Mouse (Mus musculus) embryonic stem cell, embryonic (primary cell): ENCODE data around the gene Pias3.

Experiments
- CTCF ChIA-PET, 4 experiments: fragments of 300-600 bp in 2 of 4; fragments of 350-600 bp in 2 of 4; sonication (Branson Sonifier 250); formaldehyde crosslinking; loops; one replicate each; lab custom pipeline; 2022; ENCODE audit warnings: inconsistent platforms in 2 of 4; lab: Charles Lee
- POLR2A ChIA-PET, 4 experiments: fragments of 300-600 bp in 2 of 4; fragments of 350-600 bp in 2 of 4; sonication (Branson Sonifier 250); formaldehyde crosslinking; loops; one replicate each; lab custom pipeline; 2022; ENCODE audit warnings: antibody characterized with exemption in 4 of 4, inconsistent platforms in 1 of 4; lab: Charles Lee

Pias3 gene

DNA sequence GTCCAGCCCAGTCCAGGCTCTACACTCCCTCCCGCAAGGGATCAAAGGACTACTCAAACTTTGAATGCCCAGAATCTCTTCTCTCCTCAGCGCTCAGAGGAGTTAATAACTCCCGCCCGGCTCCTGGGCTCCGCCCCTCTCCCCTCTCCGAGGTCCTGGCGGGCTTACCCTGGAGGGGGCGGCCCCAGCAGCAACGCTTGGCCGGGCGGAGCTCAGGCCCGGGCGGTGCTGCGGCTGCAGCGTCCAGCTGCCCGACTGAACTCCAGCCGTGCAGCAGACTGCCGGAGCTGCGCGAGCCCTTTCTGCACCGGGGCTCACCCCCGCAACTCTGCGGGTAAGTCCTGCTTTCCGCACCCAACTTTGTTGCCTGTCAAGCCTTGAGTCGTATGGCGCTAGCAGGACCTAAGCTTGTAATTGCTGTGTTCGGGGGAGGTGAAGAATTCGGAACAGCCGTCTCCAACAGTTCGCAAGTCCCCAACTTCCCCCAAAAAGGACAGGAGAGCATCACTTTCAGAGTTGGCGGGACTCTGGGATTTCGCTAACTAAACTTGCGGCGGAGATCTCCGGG, at the start of gene Pias3:
Gene Pias3, plus strand, starts transcription at position 187 of the 568 bp plus-strand sequence.
- CTCF ChIA-PET = interaction anchor here in 3 of 4 experiments (0.6 to 2.7 kb wide), 29 partner anchors 8 to 119 kb away, joined by 3 to 18 read pairs (median 6); partner anchors contain the start of genes Nudt17 (in 3 of the 3), Polr3gl (in 2 of the 3), Ankrd35 (in 1 of the 3) and Gm16253 (in 1 of the 3)
- POLR2A ChIA-PET = interaction anchor here (0.6 to 13.9 kb wide), 67 partner anchors 9 to 745 kb away, joined by 3 to 317 read pairs (median 6); partner anchors contain the start of genes Ankrd35 (in 4 of the 4), Gm16253 (in 3 of the 4), Rbm8a (in 3 of the 4) and Txnip (in 3 of the 4)

DNA sequence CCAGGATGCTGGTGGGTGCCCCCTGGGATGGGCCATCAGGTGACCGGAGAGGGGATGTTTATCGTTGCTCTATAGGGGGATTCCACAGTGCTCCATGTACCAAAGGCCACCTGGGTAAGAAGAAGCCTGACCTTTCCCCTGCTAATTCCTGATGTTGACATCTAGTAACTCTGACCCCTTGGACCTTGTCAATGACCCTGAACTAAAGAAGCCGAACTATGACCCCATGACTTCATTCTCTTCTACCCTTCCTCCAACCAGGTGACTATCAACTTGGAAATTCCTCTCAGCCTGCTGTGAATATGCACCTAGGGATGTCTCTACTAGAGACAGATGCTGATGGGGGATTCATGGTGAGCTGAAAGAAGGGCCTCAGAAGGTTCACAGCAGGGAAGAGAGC, 48.8 kb upstream of the Pias3 start:
- ChIA-PET POLR2A (interaction anchor here in 2 of 4 experiments (1.0 to 2.9 kb wide), 9 partner anchors 8 to 146 kb away, joined by 3 to 16 read pairs (median 3); partner anchors contain the start of genes Gm42957 (in 1 of the 2) and Pex11b (in 1 of the 2)), CTCF (interaction anchor here in 1 of 4 experiments (0.6 to 2.5 kb wide), 5 partner anchors 8 to 102 kb away, joined by 3 to 5 read pairs (median 3); partner anchors contain the start of gene Nudt17)

DNA sequence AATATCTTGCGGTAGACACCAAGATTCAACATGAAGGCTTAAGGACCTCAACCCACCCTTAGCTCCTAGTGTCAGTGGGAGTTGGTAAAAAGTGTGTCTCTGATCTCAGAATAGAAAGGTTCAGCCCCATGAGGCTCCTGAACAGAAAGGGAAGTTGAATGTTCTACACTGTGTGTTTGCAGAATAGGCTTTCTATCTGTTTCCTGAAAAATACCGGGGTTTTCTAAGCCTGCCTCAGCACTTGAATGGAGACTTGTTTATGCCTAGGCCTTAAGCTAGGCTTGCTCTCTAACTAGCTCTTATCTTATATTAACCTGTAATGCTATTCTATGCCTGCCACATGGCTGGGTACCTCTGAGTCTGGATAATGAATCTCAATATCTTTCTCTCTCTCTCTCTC, 35.3 kb upstream of the Pias3 start:
- ChIA-PET CTCF (interaction anchor here in 2 of 4 experiments (0.6 to 1.0 kb wide), 3 partner anchors 15 to 69 kb away, joined by 3 to 13 read pairs (median 3); no protein-coding TSS in a partner anchor), POLR2A (interaction anchor here in 3 of 4 experiments (0.7 to 2.5 kb wide), 12 partner anchors 9 to 83 kb away, joined by 3 to 10 read pairs (median 4); partner anchors contain the start of genes Ankrd35 (in 1 of the 3), Polr3c (in 1 of the 3) and Rnf115 (in 1 of the 3))

DNA sequence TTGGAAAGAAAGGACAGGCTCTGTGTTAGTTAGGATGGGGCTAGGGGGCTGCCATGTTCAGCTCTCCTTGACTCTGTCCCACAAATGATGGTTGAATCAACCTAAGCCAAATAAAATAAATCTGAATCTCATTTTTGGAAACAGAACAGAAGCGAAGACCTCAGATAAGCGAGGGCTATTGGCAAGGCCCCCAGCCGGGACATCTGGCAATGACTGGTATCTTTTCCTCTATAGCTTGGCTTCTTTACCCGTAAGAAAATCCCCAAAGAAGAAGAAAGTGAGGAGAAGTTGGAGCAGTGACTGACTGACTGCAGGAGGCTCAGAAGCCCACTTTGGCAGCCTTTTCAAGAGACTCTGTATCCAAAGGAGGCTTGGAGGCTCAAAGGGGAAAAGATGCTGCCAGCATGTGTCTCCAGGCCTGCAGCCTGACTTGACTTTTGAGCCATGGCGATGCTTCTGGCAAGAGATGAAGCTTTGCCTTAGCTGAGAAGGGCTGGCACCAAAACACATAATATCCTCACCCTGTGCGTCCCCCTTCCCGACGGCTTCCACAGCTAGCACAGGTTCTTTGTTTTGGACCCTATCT, 33.4 kb upstream of the Pias3 start:
- CTCF ChIA-PET = interaction anchor here (0.6 to 2.1 kb wide), 47 partner anchors 10 to 160 kb away, joined by 3 to 29 read pairs (median 5); partner anchors contain the start of genes Itga10 (in 3 of the 4), Nudt17 (in 3 of the 4), Pias3 (in 2 of the 4) and Polr3gl (in 2 of the 4)
- POLR2A ChIA-PET = interaction anchor here (0.6 to 3.4 kb wide), 41 partner anchors 7 to 674 kb away, joined by 3 to 28 read pairs (median 4); partner anchors contain the start of genes Nudt17 (in 3 of the 4), Itga10 (in 2 of the 4), Pias3 (in 2 of the 4) and Gm42957 (in 1 of the 4)

DNA sequence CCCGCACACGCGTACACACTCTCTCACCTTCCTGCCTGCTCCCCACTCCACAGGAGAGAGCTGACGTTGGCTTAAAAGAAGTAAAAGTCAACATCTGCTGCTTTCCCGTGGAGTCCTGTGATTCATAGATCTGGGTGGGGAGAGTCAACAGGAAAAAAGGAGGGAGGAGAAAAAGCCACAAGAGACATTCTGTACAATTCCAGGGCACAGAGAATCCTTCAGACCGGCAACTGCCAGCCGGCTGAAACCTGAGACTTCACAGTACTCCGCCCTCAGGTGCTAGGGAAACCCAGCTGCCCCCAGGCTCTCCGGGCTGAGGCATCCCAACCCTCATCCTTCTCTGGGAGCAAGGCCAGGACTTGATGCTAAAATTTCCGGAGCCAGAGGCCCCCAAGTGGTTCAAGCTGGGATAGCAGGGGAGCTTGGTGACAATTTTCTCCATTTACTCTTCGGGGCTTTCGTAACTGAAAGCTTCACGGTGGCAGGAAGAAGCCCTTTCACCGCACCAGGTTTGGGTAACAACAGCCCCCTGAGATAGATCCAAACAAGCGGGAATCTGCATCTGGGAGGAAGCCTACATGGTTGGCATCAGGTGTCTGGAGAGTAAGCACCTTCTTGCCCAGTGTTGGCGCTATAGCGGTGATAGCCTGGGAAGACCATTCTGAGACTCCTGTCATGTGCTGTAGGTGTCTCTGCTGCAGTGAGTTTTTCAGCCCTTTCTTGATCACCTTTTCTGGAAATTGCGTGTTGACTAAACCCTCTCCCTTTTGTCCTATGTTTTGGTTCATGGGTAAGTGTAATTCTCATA, 32.5 kb upstream of the Pias3 start:
- POLR2A ChIA-PET = interaction anchor here (0.5 to 3.4 kb wide), 69 partner anchors 8 to 675 kb away, joined by 3 to 28 read pairs (median 4); partner anchors contain the start of genes Nudt17 (in 4 of the 4), Pias3 (in 3 of the 4), Rbm8a (in 3 of the 4) and Gm16253 (in 2 of the 4)
- CTCF ChIA-PET = interaction anchor here (0.5 to 2.1 kb wide), 81 partner anchors 9 to 337 kb away, joined by 3 to 29 read pairs (median 5); partner anchors contain the start of genes Nudt17 (in 4 of the 4), Itga10 (in 3 of the 4), Polr3gl (in 3 of the 4) and Ankrd34a (in 2 of the 4)

DNA sequence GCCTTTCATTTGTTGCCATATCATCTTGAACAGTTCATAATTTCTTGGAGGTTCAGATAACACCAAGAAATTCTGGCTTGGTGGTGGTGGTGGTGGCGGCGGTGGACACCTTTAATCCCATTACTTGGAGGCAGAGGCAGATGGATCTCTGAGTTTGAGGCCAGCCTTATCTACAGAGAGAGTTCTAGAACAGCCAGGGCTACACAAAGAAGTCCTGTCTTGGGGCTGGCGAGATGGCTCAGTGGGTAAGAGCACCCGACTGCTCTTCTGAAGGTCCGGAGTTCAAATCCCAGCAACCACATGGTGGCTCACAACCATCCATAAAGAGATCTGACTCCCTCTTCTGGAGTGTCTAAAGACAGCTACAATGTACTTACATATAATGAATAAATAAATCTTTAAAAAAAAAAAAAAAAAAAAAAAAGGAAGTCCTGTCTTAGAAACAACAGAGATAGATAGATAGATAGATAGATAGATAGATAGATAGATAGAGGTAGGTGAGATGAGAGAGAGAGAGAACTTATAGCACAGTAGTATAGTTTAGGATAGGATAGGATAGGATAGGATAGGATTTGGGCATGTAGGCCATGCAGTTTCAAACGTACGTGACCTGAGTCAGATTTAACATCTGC, 30.3 kb upstream of the Pias3 start:
- ChIA-PET POLR2A (interaction anchor here in 2 of 4 experiments (0.7 to 1.3 kb wide), 4 partner anchors 26 to 196 kb away, joined by 3 to 5 read pairs (median 4); partner anchors contain the start of gene Nudt17 (in 1 of the 2)), CTCF (interaction anchor here in 3 of 4 experiments (0.8 to 2.0 kb wide), 6 partner anchors 15 to 405 kb away, joined by 3 to 15 read pairs (median 4); no protein-coding TSS in a partner anchor)

DNA sequence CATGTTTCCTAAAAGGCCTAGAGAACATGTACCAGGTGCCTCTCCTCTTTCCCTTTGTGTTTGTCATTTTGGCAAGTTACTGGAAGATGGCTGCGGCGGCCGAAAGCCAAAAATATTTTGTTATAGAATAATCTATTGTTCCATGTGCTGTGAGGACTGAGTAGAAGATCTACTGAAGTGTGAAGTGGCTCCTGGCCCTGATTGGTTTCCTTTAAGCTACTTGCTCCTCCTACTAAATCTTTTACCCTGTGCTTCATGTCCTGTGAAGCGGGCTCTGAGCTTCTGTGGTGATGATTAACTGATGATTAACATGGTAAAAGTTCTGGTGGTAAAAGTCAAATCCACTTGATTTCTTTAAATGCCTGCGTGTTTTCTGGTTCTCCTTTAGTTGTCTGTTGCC, 29.3 kb upstream of the Pias3 start:
- POLR2A ChIA-PET = interaction anchor here in 2 of 4 experiments (0.7 to 2.5 kb wide), 12 partner anchors 9 to 41 kb away, joined by 3 to 15 read pairs (median 4); partner anchors contain the start of genes Pias3 (in 2 of the 2), Nudt17 (in 1 of the 2) and Rbm8a (in 1 of the 2)
- CTCF ChIA-PET = interaction anchor here (0.6 to 2.6 kb wide), 23 partner anchors 9 to 110 kb away, joined by 3 to 19 read pairs (median 4); partner anchors contain the start of genes Nudt17 (in 3 of the 4), Itga10 (in 1 of the 4), Pias3 (in 1 of the 4) and Polr3gl (in 1 of the 4)

DNA sequence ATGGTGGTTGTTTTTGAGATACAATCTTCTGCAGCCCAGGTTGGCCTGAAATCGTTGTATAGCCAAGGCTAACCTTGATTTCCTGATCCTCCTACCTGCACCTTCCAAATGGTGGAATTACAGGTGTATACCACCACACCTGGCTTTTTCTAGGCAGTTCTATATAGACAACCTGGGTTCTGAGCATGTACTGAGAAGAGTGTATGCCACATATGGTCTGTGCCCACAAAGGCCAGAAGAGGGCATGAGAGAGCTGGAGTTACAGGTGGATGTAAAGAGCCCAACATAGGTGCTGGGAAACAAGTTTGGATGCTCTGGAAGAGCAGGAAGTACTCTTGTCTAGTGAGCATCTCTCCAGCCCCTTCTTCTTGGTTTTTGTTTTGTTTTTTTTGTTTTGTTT, 28.9 kb upstream of the Pias3 start:
- POLR2A ChIA-PET = interaction anchor here (0.6 to 2.5 kb wide), 15 partner anchors 9 to 41 kb away, joined by 3 to 15 read pairs (median 3); partner anchors contain the start of genes Nudt17 (in 3 of the 4), Pias3 (in 2 of the 4) and Rbm8a (in 1 of the 4)
- CTCF ChIA-PET = interaction anchor here (0.5 to 2.6 kb wide), 30 partner anchors 8 to 165 kb away, joined by 3 to 19 read pairs (median 4); partner anchors contain the start of genes Nudt17 (in 3 of the 4), Itga10 (in 2 of the 4), Pias3 (in 1 of the 4) and Polr3gl (in 1 of the 4)

DNA sequence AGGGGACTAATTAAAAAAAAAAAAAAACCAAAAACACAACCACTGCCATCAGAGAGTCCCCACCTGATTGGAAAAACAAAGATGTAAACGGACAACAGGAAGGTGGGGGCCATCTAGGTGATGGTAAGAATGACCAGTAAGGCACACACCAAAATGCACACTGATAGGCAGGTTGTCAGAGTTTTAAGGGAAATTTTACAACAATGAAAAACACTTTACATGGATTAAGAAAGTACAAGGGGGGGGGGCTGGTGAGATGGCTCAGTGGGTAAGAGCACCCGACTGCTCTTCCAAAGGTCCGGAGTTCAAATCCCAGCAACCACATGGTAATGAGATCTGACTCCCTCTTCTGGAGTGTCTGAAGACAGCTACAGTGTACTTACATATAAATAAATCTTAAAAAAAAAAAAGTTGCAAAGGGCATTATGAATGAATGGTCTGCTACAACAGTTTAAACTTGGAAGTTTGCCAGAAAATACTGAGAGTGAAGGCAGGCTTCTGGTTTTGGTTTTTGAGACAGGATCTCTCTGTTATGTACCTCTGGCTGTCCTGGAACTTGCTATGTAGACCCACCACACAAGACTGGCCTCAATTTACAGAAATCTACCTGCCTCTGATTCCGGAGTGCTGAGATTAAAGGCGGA, 27.6 kb upstream of the Pias3 start:
- ChIA-PET POLR2A (interaction anchor here in 3 of 4 experiments (0.7 to 2.5 kb wide), 9 partner anchors 12 to 92 kb away, joined by 3 to 15 read pairs (median 5); partner anchors contain the start of genes Nudt17 (in 3 of the 3), Pias3 (in 2 of the 3) and Gm16253 (in 1 of the 3)), CTCF (interaction anchor here (0.6 to 2.6 kb wide), 9 partner anchors 16 to 40 kb away, joined by 4 to 19 read pairs (median 6); partner anchors contain the start of gene Nudt17 (in 2 of the 4))

DNA sequence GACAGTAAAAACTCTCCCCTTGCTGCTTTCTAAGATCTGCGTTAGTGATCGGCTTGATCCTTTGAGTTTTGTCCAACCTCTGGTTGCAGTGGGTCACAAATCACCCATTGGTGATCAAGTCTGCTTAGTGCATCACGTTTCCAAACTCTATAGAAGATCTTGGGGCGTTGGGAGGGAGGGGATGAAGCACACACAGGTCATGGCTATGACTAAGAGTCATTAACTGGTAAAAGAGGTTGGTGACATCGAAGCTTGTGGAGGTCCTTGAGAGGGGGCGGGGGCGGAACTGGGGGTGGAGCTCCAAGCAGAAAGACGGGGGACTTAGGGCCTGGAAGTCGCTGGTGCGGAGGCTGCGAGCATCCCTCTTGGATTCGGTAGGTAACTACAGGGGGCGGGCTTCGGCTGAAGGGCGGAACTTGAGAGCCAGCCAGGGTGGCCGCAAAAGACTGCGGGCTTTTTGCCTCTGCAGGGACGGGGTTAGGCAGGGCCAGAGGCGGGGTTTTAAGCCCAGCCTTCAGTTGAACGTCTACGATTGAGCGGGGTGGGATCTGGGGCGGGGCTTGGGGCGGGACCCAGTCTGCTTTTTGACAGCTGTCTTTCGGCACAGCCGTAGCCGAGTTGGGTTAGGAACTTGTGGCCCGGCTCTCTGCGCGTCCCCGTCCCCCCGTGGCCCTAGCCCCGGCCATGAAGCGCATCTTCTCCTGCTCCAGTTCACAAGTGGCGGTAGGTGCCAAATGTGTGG, 26.3 kb upstream of the Pias3 start, which contains the start of gene Ankrd35:
Gene Ankrd35, plus strand, starts transcription at position 405 of the 742 bp plus-strand sequence.
- POLR2A ChIA-PET = interaction anchor here (0.6 to 18.1 kb wide), 33 partner anchors 8 to 392 kb away, joined by 3 to 317 read pairs (median 5); partner anchors contain the start of genes Pias3 (in 4 of the 4), Gm16253 (in 2 of the 4), Nudt17 (in 2 of the 4) and Gm42957 (in 1 of the 4)
- CTCF ChIA-PET = interaction anchor here in 3 of 4 experiments (0.5 to 2.1 kb wide), 23 partner anchors 10 to 38 kb away, joined by 3 to 17 read pairs (median 5); partner anchors contain the start of genes Nudt17 (in 2 of the 3), Itga10 (in 1 of the 3) and Pias3 (in 1 of the 3)

DNA sequence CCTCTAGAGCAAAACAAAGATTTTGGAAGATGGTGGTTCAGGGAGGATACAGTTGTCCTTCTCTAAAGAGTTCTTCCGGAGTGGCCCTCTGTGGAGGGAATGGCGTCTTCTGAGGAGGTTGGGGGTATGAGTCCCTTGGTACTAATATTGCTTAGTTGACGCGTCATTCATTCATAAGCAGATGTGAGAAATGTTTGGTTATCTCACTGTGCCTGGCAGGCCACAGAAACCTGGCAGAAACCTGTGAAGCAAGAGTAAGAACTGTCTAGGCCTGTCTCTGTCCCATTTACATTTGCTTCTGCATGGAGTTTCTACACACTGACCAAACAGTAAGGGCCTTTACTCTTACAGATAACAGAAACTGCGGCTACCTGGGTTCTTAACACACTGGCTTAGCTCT, 24.7 kb upstream of the Pias3 start:
- ChIA-PET POLR2A (interaction anchor here in 3 of 4 experiments (0.8 to 18.1 kb wide), 4 partner anchors 13 to 114 kb away, joined by 3 to 317 read pairs (median 19); partner anchors contain the start of genes Pias3 (in 2 of the 3) and Txnip (in 1 of the 3)), CTCF (interaction anchor here in 1 of 4 experiments (2.1 kb wide), 1 partner anchor 37 kb away, joined by 8 read pairs; the partner anchor contains the start of gene Nudt17)

DNA sequence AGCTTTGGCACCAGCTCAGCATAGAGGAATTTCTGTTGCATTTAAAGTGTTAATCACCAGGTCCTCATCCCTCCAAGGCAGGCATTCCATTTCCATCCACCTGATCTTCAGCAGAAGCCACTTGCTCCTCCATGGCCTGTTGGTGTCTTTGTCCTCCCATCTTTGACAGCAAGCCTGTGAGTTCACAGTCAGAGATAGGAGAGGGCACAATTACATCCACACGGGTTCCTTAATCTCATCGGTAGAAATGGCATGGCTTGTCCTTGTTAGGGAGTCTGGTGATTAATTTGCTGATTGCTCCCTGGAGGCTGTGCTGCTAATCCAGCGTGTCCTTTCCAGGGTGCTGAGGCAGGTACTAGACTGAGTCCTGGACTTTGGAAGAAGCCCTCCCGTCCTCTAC, 22.7 kb upstream of the Pias3 start:
- CTCF ChIA-PET = interaction anchor here in 3 of 4 experiments (1.1 to 3.9 kb wide), 7 partner anchors 10 to 35 kb away, joined by 3 to 20 read pairs (median 5); partner anchors contain the start of genes Nudt17 (in 2 of the 3) and Pias3 (in 1 of the 3)
- POLR2A ChIA-PET = interaction anchor here in 3 of 4 experiments (0.5 to 18.1 kb wide), 25 partner anchors 10 to 605 kb away, joined by 3 to 317 read pairs (median 10); partner anchors contain the start of genes Nudt17 (in 3 of the 3), Pias3 (in 3 of the 3), Rbm8a (in 2 of the 3) and Gm16253 (in 1 of the 3)

DNA sequence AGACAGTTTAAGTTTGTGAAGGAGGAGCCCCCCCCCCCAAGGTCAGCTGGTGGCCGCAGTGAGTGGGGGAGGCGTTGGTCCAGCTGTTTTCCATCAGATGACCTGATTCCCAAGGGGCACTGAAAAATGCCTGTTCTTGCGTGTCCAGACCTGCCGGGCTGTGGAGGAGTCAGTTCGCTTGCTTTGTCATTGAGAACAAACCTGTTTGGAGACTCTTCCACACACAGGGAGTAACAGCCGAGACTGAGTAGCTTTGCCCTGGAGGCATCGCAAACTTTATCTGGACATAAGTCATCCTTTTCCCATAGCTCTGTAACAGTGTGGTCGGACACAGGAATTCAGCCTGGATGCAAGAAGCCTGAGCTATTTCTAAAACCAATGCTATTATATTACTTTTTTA, 21.7 kb upstream of the Pias3 start:
- CTCF ChIA-PET = interaction anchor here in 3 of 4 experiments (0.6 to 3.9 kb wide), 19 partner anchors 10 to 797 kb away, joined by 3 to 20 read pairs (median 5); partner anchors contain the start of genes Nudt17 (in 2 of the 3), Pias3 (in 2 of the 3) and Polr3gl (in 1 of the 3)
- POLR2A ChIA-PET = interaction anchor here in 3 of 4 experiments (0.6 to 18.1 kb wide), 41 partner anchors 9 to 675 kb away, joined by 3 to 317 read pairs (median 8); partner anchors contain the start of genes Pias3 (in 3 of the 3), Nudt17 (in 2 of the 3), Rbm8a (in 2 of the 3) and Txnip (in 2 of the 3)
